Mouse (Mus musculus) kidney, adult 2 months (tissue): Measurements from ENCODE around the gene Wnt7b.

ENCODE experiments used
- CTCF ChIP-seq: fragments of 200-500 bp; conservative IDR thresholded peaks from 2 replicates; pipeline ENCODE4 v1.5.1; 2011; ENCODE audit warnings: low read depth, mild to moderate bottlenecking, control low read depth, low read length, moderate library complexity, mixed read lengths; ENCODE audit not compliant: insufficient read depth, insufficient read length
- POLR2A ChIP-seq: fragments of 200-500 bp; IDR thresholded peaks from one replicate; pipeline ENCODE4 v1.6.1; 2011; ENCODE audit warnings: low read depth, low read length, control low read depth

GRCm38 (mm10) chr15:85631591-85631990, 49.3 kb upstream of the Wnt7b start:
- TF ChIP-seq POLR2A = no peak
- TF ChIP-seq CTCF = no peak
